Mouse (Mus musculus): Measurements from ENCODE around the gene Cdx4. TPM values are rescaled to one million over a fixed set of nuclear protein-coding genes. Genes with fewer than 3 reads are reported as not detected.

The Cdx4 gene
- total RNA-seq, 4 experiments from 2014 or later, result not detected

Other genes with a start within 250 kb of the Cdx4 start
- gene Nap1l2, start 134.8 kb upstream of the Cdx4 start, total RNA-seq (2022), result 10 to 100 TPM; 75.0 to 94.8 (median 88.8) TPM
- 10 to 100 TPM; 18.3 to 24.2 (median 23.2) TPM for gene Chic1, start 35.1 kb downstream of the Cdx4 start, total RNA-seq (2022)
- under 1 TPM in 1 of 4 experiments, not detected in 3; 0.83 TPM for gene Tsx, start 93.1 kb downstream of the Cdx4 start, total RNA-seq (2022)
- 1 to 10 TPM in 1 of 4 experiments, not detected in 3; 1.4 TPM for gene Gm26992, start 100.6 kb downstream of the Cdx4 start, total RNA-seq (2022)